Mouse (Mus musculus) stomach, postnatal 0 days (tissue): ENCODE data around the gene Dusp22.

Experiments used
- CTCF ChIP-seq: IDR thresholded peaks from 2 replicates; pipeline ENCODE4 v1.5.1; 2016; ENCODE audit warnings: antibody characterized with exemption, low read depth, mild to moderate bottlenecking, moderate library complexity
- EP300 ChIP-seq: optimal IDR thresholded peaks from 2 replicates; pipeline ENCODE3; 2016; ENCODE audit warnings: antibody characterized with exemption

- TF ChIP-seq CTCF (no peak), EP300 (no peak)
These were observed 55.3 kb downstream of the Dusp22 start for GRCm38 (mm10) chr13:30715060-30715459.
